Mouse (Mus musculus): ENCODE measurements around the gene Snx15. TPM values are rescaled to one million over a fixed set of nuclear protein-coding genes. Genes with fewer than 3 reads are reported as not detected.

Snx15 gene
- polyA plus RNA-seq, 1 experiment from 2014 or later: 36.0 TPM

DNA sequence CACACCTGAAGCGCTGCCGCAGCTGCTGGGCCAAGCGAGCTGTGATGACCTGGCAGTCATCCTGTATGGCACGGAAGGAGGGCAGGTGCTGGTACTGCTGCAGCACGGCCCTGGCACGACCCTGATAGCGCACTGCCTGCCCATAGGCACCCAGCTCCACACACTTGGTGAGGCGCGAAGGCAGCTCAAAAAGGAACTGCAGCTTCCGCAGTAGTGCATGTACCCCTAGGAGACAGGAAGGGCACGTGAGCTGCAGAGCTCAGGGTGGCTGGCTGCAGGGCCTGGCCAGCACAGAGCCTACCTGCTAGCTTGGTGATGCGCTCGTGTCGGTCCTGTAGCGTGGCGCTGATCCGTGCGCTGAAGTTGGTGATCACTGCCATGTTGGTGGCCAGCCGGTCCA is 56.8 kb downstream of the Snx15 start:
- WGBS: 92% methylated on average over 19 of the region's 19 CpGs
- no peak overlapping the region for H3K4me2 ChIP-seq (ENCODE audit: low read length)

GRCm38 (mm10) chr19:6070571-6071250 is 57.4 kb downstream of the Snx15 start:
- H3K27me3 ChIP-seq (replicated peaks; ENCODE audit: control insufficient read depth, insufficient read depth, low read length): no peaks in the 10 kb centered on the region
- no peak overlapping the region for H3K9ac ChIP-seq (ENCODE audit: low read length)
- H3K36me3 ChIP-seq (ENCODE audit: control insufficient read depth, insufficient read depth, low read length): peaks cover 52% of the 10 kb centered on the region
- no peak overlapping the region for H3K27ac ChIP-seq (ENCODE audit: low read depth)
- ATAC-seq (replicated peaks; ENCODE audit: low FRiP score, low TSS enrichment, low read depth) (no peak), DNase-seq (ENCODE audit: low spot score) (no peak)
- no peak overlapping the region for H3K4me3 ChIP-seq (ENCODE audit: low read depth, low read length)
- H3K4me2 ChIP-seq (ENCODE audit: low read length): no peak overlapping the region
- H3K4me1 ChIP-seq (replicated peaks; ENCODE audit: control insufficient read depth, insufficient read depth, low read length): peaks cover 12% of the 10 kb centered on the region
- WGBS: 92% methylated on average over 31 of the region's 31 CpGs
- no peaks in the 10 kb centered on the region for H3K9me3 ChIP-seq (ENCODE audit: control insufficient read depth, low read length)

More for the DNA sequence above, 56.8 kb downstream of the Snx15 start:
- no peak for ATAC-seq (replicated peaks; ENCODE audit: low FRiP score, low TSS enrichment, low read depth)
- Histone ChIP-seq H3K36me3 (ENCODE audit: control insufficient read depth, insufficient read depth, low read length) (peaks cover 52% of the 10 kb centered on the region), H3K27ac (ENCODE audit: low read depth) (no peak overlapping the region), H3K9me3 (ENCODE audit: control insufficient read depth, low read length) (no peaks in the 10 kb centered on the region), H3K27me3 (replicated peaks; ENCODE audit: control insufficient read depth, insufficient read depth, low read length) (no peaks in the 10 kb centered on the region), H3K9ac (ENCODE audit: low read length) (no peak overlapping the region), H3K4me1 (replicated peaks; ENCODE audit: control insufficient read depth, insufficient read depth, low read length) (peaks cover 17% of the 10 kb centered on the region), H3K4me3 (ENCODE audit: low read depth, low read length) (no peak overlapping the region)
- no peak for DNase-seq (ENCODE audit: low spot score)

DNA sequence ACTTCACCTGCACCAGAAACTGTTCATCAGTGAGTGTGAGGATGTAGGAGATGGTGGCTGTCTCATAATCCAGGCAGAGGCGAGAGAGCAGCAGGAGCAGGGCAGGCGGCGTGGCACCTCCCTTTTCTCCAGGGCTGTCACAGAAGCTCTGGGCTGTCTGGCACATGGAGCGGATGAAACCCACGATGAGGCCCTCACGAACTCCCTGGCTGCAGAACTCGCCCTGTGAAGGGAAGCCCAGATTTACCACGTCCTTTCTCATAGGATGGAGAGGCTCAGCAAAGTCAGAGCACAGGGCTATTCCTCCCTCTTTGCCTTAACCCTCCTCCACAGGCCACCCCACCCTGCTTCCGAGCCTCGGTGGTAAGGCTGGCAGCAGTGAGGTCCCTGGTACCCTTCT is 58.3 kb downstream of the Snx15 start:
- Histone ChIP-seq H3K9me3 (ENCODE audit: control insufficient read depth, low read length) (no peaks in the 10 kb centered on the region), H3K9ac (ENCODE audit: low read length) (no peak overlapping the region), H3K27me3 (replicated peaks; ENCODE audit: control insufficient read depth, insufficient read depth, low read length) (no peaks in the 10 kb centered on the region), H3K4me2 (ENCODE audit: low read length) (no peak overlapping the region), H3K4me1 (replicated peaks; ENCODE audit: control insufficient read depth, insufficient read depth, low read length) (peaks cover 12% of the 10 kb centered on the region), H3K27ac (ENCODE audit: low read depth) (no peak overlapping the region), H3K36me3 (ENCODE audit: control insufficient read depth, insufficient read depth, low read length) (peaks cover 43% of the 10 kb centered on the region), H3K4me3 (ENCODE audit: low read depth, low read length) (no peak overlapping the region)
- DNase-seq (ENCODE audit: low spot score): no peak
- ATAC-seq (replicated peaks; ENCODE audit: low FRiP score, low TSS enrichment, low read depth): no peak
- 92% methylated on average over 10 of the region's 10 CpGs for WGBS

Other genes with a start within 250 kb of the Snx15 start
- 2.0 and 2.1 TPM in 2 replicates for gene Tigd3, start 234.2 kb downstream of the Snx15 start, polyA plus RNA-seq (2014; fragmentation: Nextera tagmentation; extraction: Ambion mirVana)
- gene Dpf2, start 215.3 kb downstream of the Snx15 start, polyA plus RNA-seq (2014; fragmentation: Nextera tagmentation; extraction: Ambion mirVana): 131 and 145 TPM in 2 replicates
- 7.0 and 9.3 TPM in 2 replicates for gene Cdc42ep2, start 203.5 kb downstream of the Snx15 start, polyA plus RNA-seq (2014; fragmentation: Nextera tagmentation; extraction: Ambion mirVana)
- 84.4 and 87.9 TPM in 2 replicates for gene Pola2, start 164.1 kb downstream of the Snx15 start, polyA plus RNA-seq (2014; fragmentation: Nextera tagmentation; extraction: Ambion mirVana)
- gene Slc22a20, start 142.2 kb downstream of the Snx15 start, polyA plus RNA-seq (2014; fragmentation: Nextera tagmentation; extraction: Ambion mirVana): not detected in 2 replicates
- gene Capn1, start 112.4 kb downstream of the Snx15 start, polyA plus RNA-seq (2014; fragmentation: Nextera tagmentation; extraction: Ambion mirVana): 9.4 and 10.1 TPM in 2 replicates
- gene Syvn1, start 81.7 kb downstream of the Snx15 start, polyA plus RNA-seq (2014; fragmentation: Nextera tagmentation; extraction: Ambion mirVana): 24.5 and 28.1 TPM in 2 replicates
- gene Mrpl49, start 70.5 kb downstream of the Snx15 start, polyA plus RNA-seq (2014; fragmentation: Nextera tagmentation; extraction: Ambion mirVana): 82.1 and 82.5 TPM in 2 replicates
- 1,017 and 1,054 TPM in 2 replicates for gene Fau, start 70.5 kb downstream of the Snx15 start, polyA plus RNA-seq (2014; fragmentation: Nextera tagmentation; extraction: Ambion mirVana)
- 33.8 and 38.3 TPM in 2 replicates for gene Znhit2, start 67.1 kb downstream of the Snx15 start, polyA plus RNA-seq (2014; fragmentation: Nextera tagmentation; extraction: Ambion mirVana)
- 30.6 and 31.4 TPM in 2 replicates for gene Tm7sf2, start 59.9 kb downstream of the Snx15 start, polyA plus RNA-seq (2014; fragmentation: Nextera tagmentation; extraction: Ambion mirVana)
- 63.9 and 65.0 TPM in 2 replicates for gene Vps51, start 51.1 kb downstream of the Snx15 start, polyA plus RNA-seq (2014; fragmentation: Nextera tagmentation; extraction: Ambion mirVana)
- gene Tmem262, start 48.3 kb downstream of the Snx15 start, polyA plus RNA-seq (2014; fragmentation: Nextera tagmentation; extraction: Ambion mirVana): not detected in 2 replicates
- 1.1 and 1.5 TPM in 2 replicates for gene Gm28374, start 46.0 kb downstream of the Snx15 start, polyA plus RNA-seq (2014; fragmentation: Nextera tagmentation; extraction: Ambion mirVana)
- gene Zfpl1, start 43.3 kb downstream of the Snx15 start, polyA plus RNA-seq (2014; fragmentation: Nextera tagmentation; extraction: Ambion mirVana): 70.9 and 77.0 TPM in 2 replicates
- 43.3 and 44.1 TPM in 2 replicates for gene Cdca5, start 43.3 kb downstream of the Snx15 start, polyA plus RNA-seq (2014; fragmentation: Nextera tagmentation; extraction: Ambion mirVana)
- gene AC131692.1, start 33.9 kb downstream of the Snx15 start, polyA plus RNA-seq (2014; fragmentation: Nextera tagmentation; extraction: Ambion mirVana): 0.22 and 0.59 TPM in 2 replicates
- gene Naaladl1, start 22.5 kb downstream of the Snx15 start, polyA plus RNA-seq (2014; fragmentation: Nextera tagmentation; extraction: Ambion mirVana): 4.1 and 4.4 TPM in 2 replicates
- 53.9 and 59.9 TPM in 2 replicates for gene Sac3d1, start 9.7 kb downstream of the Snx15 start, polyA plus RNA-seq (2014; fragmentation: Nextera tagmentation; extraction: Ambion mirVana)
- gene Batf2, start 12.7 kb upstream of the Snx15 start, polyA plus RNA-seq (2014; fragmentation: Nextera tagmentation; extraction: Ambion mirVana): 0.30 and 1.1 TPM in 2 replicates
- 101 and 110 TPM in 2 replicates for gene Arl2, start 13.2 kb upstream of the Snx15 start, polyA plus RNA-seq (2014; fragmentation: Nextera tagmentation; extraction: Ambion mirVana)
- not detected in 2 replicates for gene Majin, start 56.1 kb upstream of the Snx15 start, polyA plus RNA-seq (2014; fragmentation: Nextera tagmentation; extraction: Ambion mirVana)
- gene Gpha2, start 98.1 kb upstream of the Snx15 start, polyA plus RNA-seq (2014; fragmentation: Nextera tagmentation; extraction: Ambion mirVana): 0.53 and 1.1 TPM in 2 replicates
- gene Ppp2r5b, start 107.6 kb upstream of the Snx15 start, polyA plus RNA-seq (2014; fragmentation: Nextera tagmentation; extraction: Ambion mirVana): 24.1 and 27.5 TPM in 2 replicates
- 11.6 and 12.9 TPM in 2 replicates for gene Atg2a, start 113.4 kb upstream of the Snx15 start, polyA plus RNA-seq (2014; fragmentation: Nextera tagmentation; extraction: Ambion mirVana)
- 46.9 and 47.7 TPM in 2 replicates for gene Ehd1, start 148.4 kb upstream of the Snx15 start, polyA plus RNA-seq (2014; fragmentation: Nextera tagmentation; extraction: Ambion mirVana)
- gene Cdc42bpg, start 178.2 kb upstream of the Snx15 start, polyA plus RNA-seq (2014; fragmentation: Nextera tagmentation; extraction: Ambion mirVana): 1.5 and 1.8 TPM in 2 replicates
- 55.2 and 56.2 TPM in 2 replicates for gene Men1, start 206.7 kb upstream of the Snx15 start, polyA plus RNA-seq (2014; fragmentation: Nextera tagmentation; extraction: Ambion mirVana)
- 7.6 and 9.2 TPM in 2 replicates for gene Map4k2, start 212.8 kb upstream of the Snx15 start, polyA plus RNA-seq (2014; fragmentation: Nextera tagmentation; extraction: Ambion mirVana)
- 135 and 143 TPM in 2 replicates for gene Sf1, start 235.4 kb upstream of the Snx15 start, polyA plus RNA-seq (2014; fragmentation: Nextera tagmentation; extraction: Ambion mirVana)